Mouse (Mus musculus) embryo, embryonic 9.5 days (tissue): ENCODE results near the gene Rasgrp3.
"Not testable (repeated sequence)": the region's sequence is repeated elsewhere in the genome, so short reads cannot be mapped to it uniquely, and the experiment has no call there.

Source experiments
- DNase-seq: peaks from one replicate; pipeline ENCODE4 v3.0.0-alpha.2; 2017; ENCODE audit errors: extremely low spot score

Rasgrp3 gene

GRCm38 (mm10) chr17:75461771-75462170 lies 26.1 kb downstream of the Rasgrp3 start:
- no peak for DNase-seq

GRCm38 (mm10) chr17:75463223-75463622 lies 27.5 kb downstream of the Rasgrp3 start:
- not testable (repeated sequence) for DNase-seq

DNA sequence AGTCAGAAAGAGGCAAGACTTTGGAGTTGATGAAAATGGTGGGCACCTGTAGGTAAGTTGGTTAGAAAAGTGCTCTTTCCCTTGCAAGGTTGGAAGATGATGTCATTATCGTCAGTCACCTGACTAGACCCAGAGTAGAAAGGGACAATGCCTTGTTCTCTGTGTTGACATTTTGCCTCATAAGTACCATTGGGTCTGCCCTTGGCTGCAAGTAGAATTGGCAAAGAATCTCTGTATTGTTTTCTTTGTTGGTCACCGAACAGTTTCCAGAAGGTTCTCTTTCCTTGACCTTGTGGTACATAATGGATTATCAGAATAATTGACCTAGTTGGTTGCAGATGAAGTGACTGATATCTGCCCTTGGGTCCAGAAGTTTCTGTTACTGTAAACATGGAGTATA lies 27.9 kb downstream of the Rasgrp3 start:
- DNase-seq: no peak

DNA sequence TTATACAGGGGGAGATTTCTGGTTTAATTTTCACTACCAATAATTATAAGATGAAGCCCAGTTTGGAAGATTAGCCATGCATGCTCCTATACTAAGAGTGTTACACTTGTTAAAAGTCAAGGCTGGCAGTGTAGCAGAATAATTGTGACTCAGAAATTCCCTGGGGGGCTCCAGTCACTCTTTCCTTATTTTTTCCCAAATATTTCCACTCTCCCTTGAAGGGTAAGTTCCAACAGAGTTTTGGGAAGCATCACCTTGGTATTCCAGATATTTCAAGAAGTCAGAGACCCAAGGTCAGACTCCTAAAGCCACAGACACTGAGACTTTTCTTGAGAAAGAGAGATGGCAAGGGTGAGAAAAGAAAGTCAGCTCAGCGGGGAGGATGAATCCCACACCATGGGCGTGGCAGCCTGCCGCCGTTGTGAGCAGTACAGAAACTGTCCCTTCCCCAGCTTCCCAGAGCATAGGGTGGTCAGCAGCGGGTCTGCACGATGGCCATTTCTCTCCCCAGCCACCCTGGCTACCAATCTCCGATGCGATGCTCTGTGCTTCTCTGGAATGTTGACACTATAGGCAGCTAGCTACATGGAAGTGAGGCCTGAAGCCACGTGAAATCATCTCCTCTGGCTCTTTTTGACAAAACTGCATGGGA lies 28.8 kb downstream of the Rasgrp3 start:
- no peak for DNase-seq

DNA sequence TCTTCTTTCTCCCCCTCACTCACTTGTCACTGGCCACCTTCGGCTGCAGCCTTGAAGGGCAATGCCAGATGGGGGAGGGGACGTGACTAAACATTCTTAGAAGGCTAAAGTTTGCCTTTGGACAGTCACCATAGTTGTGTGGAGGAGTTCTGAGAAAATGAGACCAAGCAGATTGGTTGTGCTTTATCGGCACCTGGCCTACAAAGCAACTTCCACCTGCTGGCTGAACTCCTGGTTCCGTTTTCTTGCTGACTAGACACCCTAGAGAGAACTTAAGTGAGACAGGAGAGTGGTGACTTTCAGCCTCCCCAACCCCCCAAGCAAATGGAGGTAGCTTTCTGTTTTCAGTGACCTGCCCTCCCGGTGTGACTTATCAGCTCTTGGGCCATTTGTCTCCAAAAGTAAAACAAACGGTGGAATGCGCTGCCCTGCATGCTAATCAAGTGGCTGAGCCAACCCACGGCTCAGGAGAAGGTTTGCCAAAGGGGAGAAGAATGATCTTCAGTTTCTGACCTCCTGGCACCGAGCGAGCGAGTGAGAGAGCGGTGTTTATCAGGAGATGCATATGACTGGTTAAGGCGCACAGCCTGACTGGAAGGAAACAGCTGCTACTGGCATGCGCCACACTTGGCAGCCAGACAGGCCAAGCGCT lies 29.4 kb downstream of the Rasgrp3 start:
- DNase-seq: peak; percentile 66

DNA sequence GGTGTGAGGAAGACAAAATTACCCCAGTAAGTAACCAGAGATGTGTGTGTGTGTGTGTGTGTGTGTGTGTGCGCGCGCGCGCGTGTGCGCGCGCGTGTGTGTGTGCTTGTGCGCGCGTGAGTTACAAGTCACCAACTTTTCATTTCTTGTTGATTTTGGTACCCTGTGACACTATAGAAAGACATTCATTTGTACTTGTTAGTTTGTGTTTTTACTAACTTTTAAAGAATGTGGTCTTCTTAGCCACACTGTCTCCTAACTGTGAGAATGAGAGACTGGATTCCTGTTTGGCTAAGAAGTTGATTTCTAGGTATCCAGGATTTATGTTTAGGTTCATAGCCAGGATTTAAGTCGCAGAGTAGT lies 29.9 kb downstream of the Rasgrp3 start:
- DNase-seq: no peak

DNA sequence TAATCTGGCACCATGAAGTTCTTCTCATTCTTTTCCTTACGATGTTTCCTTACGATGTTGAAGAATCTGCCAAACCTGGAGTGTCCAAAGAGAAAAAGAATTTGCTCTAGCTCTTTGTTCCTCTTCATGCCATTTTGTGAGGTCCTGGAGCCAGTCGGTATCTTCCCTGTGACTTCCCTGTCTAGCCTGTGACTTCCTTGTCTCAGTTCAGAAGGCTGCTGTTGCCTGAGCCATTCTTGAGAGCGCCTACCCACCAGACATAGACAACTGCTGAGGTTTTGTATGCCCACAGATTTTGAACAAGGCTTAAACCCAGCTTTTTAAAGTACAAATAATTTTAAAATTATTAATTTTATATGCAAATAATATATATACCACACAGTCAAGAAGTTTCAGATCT lies 31.3 kb downstream of the Rasgrp3 start:
- DNase-seq: no peak

- no peak for DNase-seq
These were observed 31.8 kb downstream of the Rasgrp3 start for GRCm38 (mm10) chr17:75467526-75467925.

DNA sequence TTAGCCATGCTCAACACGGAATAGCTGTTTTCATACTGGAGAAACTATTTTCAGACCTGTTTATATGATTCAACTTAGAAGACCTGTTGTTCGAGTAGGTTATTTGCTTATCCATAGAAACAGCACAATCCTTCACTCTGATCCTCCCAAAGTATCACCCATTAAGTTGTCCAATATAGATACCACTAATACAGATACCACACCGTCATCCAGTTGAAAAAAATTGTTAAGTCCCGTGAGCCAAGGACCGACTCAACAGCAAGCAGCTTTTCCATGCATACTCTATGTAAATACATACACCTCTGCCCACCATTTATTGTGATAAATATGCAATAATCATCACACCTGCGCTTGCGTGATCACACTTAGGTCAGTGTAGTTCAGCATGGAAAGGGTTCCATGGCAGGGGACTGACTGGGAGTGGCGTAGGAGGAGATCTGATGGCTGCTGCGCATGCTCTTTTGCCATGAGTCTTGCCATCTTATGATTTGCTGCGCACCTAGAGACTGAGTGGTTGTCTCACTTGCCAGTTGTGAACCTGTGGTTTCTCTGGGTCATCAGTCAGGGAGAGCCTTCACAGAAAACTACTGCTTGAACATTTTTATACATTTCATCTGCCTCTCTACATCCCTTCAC lies 32.9 kb downstream of the Rasgrp3 start:
- DNase-seq: no peak

GRCm38 (mm10) chr17:75470325-75470724 lies 34.6 kb downstream of the Rasgrp3 start:
- DNase-seq: no peak

DNA sequence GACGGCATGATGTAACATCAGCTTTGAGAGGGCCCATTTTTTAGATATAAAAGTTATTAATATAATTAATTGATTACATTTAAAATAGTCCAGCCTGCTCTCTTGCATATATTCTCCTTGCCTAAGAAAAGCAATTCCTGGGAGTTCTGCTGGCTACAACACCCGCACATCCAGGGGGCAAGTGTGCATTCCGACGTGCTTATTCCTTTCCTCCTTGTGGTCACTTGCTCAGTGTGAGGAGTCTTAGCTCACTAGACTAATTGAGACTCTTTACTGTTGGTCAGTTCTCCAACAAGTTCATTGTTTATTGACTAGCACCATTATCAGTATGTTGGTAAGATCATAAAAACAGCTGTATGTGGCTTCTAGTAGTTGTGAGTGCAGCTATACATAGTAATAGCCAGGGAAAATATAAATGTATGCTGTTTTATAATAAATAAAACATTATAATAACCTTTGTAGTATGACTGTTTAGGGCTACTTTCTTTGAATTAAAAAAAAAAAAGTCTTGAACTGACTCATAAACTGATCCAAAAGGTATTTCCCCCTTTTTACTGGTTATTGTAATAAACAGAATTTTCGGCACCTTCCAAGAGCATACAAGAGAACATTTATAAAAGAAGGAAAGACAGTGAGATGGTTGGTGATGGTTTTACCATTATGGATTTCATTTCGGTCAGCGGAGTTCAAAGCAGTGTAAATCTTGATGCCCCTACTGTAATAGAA lies 35.4 kb downstream of the Rasgrp3 start:
- DNase-seq: no peak

DNA sequence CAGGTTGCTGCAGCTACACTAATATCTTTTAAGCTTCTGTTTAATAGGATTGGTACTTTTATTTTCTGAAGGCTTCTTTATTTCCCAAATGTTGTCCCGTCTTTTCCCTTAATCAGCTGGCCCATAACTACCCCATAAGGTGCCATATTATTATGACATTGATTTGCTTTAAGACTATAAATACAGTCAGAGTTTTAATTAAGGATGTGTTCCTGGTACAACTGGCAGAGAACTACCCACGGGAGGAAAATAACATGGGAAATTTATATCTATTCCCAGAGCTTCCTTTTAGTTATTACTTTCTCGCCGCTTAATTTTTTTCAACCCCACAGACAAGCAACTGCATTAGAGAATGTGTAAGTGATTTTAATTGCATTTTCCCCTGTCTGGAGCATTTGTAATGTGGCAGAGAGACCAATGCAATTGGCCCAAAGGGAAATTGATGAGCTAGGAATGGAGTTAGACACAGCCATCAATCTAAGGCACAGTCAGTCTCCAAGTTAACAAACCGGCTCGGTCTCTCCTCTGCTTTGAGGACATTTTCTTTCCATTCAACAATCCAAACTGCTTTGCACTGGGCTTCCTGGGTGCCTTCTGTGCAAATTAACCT lies 36.1 kb downstream of the Rasgrp3 start:
- no peak for DNase-seq

GRCm38 (mm10) chr17:75472379-75472778 lies 36.7 kb downstream of the Rasgrp3 start:
- DNase-seq: no peak

DNA sequence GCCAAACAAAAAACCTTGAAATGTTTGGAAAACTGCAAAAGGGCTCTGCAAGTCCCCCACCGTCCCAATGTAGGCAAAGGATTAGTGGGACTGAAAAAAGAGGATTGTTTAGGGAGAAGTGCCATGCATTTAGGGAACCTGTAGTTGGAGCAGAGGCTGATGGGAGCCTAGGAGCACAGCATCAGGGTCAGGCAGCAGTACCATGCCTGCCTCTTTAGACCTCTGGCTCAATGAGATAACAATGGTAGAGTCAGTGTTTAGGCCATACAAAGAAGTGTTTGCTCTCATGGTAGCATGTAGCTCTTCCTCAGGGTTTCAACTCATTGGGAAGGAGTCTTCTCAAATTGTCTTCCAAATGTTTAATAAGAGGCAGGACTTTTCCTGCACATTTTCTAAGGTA lies 40.3 kb downstream of the Rasgrp3 start:
- no peak for DNase-seq

DNA sequence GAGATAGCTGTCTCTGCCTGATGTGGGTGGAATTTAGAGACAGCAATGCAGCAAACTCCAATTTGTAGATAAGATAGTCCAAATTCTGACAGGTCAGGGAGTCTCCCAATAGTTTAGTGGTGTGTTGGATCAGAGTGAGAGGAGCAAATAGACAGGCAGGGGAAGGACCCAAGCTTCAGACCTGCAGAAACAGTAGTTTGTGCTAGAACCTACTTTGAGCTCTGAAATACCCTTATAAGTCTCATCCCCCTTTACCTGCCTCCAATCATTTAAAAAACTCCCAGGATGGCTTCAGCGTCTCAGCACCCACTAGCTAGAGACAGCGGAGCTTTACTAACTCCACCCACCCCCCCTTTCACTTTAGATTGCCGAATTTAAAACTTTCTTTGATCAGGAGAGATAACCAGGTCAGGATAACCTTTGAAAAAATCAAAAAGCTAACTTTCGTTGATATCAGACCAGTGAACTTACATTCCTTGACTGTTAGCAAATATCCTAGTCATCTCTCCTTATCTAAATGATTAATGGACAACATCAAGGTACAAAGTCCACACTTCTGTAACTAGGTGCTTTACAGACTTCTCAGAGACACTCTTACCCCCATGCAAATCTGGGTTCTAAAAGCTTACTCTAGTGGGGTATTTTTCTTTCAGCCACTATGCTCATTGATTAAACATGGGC lies 41.2 kb downstream of the Rasgrp3 start:
- no peak for DNase-seq

DNA sequence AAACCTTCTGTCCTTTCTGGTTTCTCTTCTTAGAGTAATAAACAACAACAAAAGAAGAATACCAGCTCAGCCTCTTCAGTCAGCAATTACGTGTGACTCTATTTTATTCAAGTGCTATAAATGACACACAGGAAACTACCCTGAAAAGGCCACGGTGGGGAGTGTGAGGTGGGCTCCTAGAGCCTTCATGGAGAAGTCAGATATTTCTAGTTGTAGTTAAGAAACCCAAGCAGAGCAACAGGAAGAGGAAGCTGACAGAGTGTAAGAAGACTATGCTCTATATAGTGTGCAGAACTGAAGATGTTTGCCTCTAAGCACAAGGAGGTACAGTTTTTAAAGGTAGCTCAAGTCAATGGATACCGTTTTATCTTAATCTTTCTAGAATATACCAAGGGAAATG lies 42.0 kb downstream of the Rasgrp3 start:
- DNase-seq: no peak

DNA sequence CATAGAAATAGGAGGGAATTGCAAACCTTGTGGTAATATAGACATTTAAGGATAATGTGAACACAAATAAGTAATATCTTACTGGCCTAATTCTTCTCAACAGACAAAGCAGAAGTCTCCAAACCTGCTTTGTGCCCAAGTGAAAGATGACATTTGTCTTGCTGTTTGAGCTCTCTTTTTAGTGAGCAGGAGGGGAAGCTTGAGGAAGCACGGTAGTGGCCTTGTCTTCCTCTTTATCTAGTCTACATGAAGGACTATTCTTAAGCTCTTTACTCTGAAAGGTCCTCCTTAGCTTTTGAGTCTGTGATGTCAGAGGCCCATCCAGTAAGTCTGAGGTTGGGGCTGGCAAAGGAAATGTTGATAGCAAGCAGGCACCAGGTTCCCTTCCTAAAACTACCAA lies 43.1 kb downstream of the Rasgrp3 start:
- no peak for DNase-seq

DNA sequence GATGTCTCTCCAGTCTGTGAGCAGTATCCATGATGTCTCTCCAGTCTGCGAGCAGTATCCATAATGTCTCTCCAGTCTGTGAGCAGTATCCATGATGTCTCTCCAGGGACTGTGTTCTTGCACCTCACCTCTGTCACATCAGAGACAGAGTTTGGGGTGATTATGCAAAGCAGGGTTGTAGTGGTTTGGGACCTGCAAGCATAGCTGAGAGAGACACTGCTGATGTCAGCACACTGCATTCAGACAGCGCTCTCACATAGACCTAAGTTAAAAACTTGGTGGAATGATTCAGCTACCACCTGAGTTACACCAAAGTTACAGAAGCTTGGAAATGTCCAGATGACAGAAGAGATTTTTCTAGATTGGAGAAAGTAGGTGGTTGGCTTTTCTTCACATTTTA lies 44.0 kb downstream of the Rasgrp3 start:
- DNase-seq: no peak

- DNase-seq: no peak
These were observed 44.7 kb downstream of the Rasgrp3 start for GRCm38 (mm10) chr17:75480379-75480778.

DNA sequence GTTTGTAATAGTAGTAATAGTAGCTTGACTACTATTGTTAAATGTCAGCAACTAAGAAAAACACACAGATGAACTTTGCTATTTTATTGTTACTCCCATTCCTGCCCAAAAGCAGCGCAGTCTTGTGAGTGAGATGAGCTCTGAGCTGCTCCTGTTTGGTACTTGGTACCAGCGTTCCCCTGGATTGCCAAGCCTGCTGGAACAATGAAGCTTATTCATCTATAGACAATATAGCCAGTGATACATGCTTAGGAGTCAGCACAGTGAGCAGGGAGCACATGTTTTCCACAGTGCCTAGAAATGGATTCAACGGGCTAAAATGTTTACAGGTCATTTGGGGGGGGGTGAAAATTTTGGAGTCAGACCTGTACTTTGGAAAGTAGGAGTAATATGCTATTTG lies 50.5 kb downstream of the Rasgrp3 start:
- no peak for DNase-seq

DNA sequence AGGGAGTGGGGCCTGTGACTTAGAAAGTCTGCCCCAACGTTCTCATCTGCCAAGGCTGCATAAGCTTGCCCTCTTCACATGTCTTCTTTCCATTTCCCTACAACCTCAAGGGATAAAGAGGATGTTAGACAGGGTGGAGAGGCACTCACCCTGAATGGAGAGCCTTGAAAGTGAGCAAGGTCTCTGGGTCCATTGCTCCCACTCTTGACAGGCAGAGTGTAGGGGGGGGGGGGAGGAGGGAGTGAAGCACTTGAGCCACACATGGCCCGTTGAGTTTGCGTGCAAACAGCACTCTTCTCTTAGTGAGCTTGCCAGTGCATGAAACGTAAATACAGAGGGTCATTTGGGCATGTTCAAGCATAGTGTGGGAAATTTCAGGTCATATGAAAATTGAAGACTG lies 59.5 kb downstream of the Rasgrp3 start:
- no peak for DNase-seq

- DNase-seq: no peak
These were observed 62.5 kb downstream of the Rasgrp3 start for GRCm38 (mm10) chr17:75498241-75498651.
